Mouse (Mus musculus) intestine, embryonic 16.5 days (tissue): ENCODE measurements around the gene Dop1b. TPM values are rescaled to one million over a fixed set of nuclear protein-coding genes. Genes with fewer than 3 reads are reported as not detected.
"Not testable (repeated sequence)": the region's sequence is repeated elsewhere in the genome, so short reads cannot be mapped to it uniquely, and the experiment has no call there.

Experiments used
- ATAC-seq: fragments of 200-750 bp; cut with Nextera tagmentation; 2 replicates; pipeline ENCODE4 v1.8.0; 2017; ENCODE audit warnings: moderate TSS enrichment, moderate library complexity
- H3K27ac ChIP-seq: fragments of 300-500 bp; sonication (generic); 2 replicates; pipeline ENCODE4 v1.5.1; 2014; ENCODE audit warnings: mild to moderate bottlenecking, low read length
- H3K27me3 ChIP-seq: fragments of 300-500 bp; sonication (generic); replicated peaks from 2 replicates; pipeline ENCODE4 v1.6.1; 2014; ENCODE audit warnings: low read length, control low read depth, mixed read lengths; ENCODE audit not compliant: control insufficient read depth, insufficient read depth
- H3K36me3 ChIP-seq: fragments of 300-500 bp; sonication (generic); 2 replicates; pipeline ENCODE4 v1.6.1; 2014; ENCODE audit warnings: low read length, control low read depth; ENCODE audit not compliant: control insufficient read depth, insufficient read depth
- H3K4me1 ChIP-seq: fragments of 300-500 bp; sonication (generic); 2 replicates; pipeline ENCODE4 v1.6.1; 2014; ENCODE audit warnings: low read length, control low read depth, mixed read lengths; ENCODE audit not compliant: control insufficient read depth, insufficient read depth
- H3K4me2 ChIP-seq: fragments of 300-500 bp; sonication (generic); 2 replicates; pipeline ENCODE4 v1.6.1; 2014; ENCODE audit warnings: low read depth, low read length, control low read depth
- H3K4me3 ChIP-seq: fragments of 300-500 bp; sonication (generic); 2 replicates; pipeline ENCODE4 v1.5.1; 2014; ENCODE audit warnings: mild to moderate bottlenecking, low read length
- H3K9ac ChIP-seq: fragments of 300-500 bp; sonication (generic); 2 replicates; pipeline ENCODE4 v1.6.1; 2014; ENCODE audit warnings: low read depth, low read length
- H3K9me3 ChIP-seq: fragments of 300-500 bp; sonication (generic); 2 replicates; pipeline ENCODE4 v1.6.1; 2016; ENCODE audit warnings: low read length, control low read depth; ENCODE audit not compliant: control insufficient read depth
- WGBS: fragments of 180-500 bp; shearing (Covaris S2); extraction: QIAGEN DNeasy Blood & Tissue Kit; methylation state at CpG from one replicate; pipeline ENCODE4 v1.1.7; 2014; 5-methylcytosine and 5-hydroxymethylcytosine counted together
- polyA plus RNA-seq: library from polyadenylated mRNA; unstranded; fragments of >200 nt; fragmentation: Nextera tagmentation; extraction: Ambion mirVana; gene quantifications from 2 replicates; pipeline ENCODE4 v1.2.1, GENCODE M21; 2015

Gene Dop1b
- polyA plus RNA-seq, 1 experiment from 2014 or later = 14.4 TPM

DNA sequence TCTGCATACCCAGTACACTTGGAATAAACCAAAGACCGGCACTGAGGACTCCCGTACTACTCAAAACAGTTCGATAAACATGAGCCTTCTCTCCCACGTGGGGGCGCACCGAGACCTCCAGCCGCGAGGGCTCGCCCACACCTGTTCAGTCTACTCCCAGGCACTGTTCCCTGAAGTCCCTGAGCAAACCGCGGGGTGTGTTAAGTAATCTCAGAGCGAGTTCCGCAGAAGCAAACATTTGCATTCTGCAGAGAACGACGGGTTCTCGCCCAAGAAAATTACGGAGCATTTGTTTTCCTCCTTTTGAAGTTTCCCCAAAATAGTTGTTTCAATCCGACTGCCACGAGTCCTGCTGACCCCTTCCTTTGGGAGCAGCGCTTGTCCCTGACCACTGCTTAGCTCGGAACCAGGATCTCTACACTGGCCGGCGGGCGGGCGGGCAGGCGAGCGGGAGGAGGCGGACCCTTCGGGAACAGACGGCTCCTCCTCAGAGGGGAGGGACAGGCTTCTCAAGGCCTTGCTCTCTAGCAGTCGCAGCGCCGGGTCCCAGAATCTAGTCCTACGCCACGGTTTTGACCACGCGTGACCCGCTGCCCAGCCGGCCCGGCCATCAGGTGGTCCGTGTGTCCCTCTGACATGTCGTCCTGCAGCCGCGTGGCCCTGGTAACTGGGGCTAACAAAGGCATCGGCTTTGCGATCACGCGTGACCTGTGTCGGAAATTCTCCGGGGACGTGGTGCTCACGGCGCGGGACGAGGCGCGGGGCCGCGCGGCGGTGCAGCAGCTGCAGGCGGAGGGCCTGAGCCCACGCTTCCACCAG, 28.8 kb upstream of the Dop1b start, which contains the start of gene Cbr3:
Gene Cbr3 (plus strand): TSS at position 527 of the 819 bp plus-strand sequence.
- H3K9me3 ChIP-seq = peaks cover 2% of the 10 kb centered on the region; the same call in 1 of the 2 replicates
- peak within 1 kb of the TSS; percentile 57 for H3K4me3 ChIP-seq
- no peak within 1 kb of the TSS for H3K27ac ChIP-seq
- peak; percentile 91 for ATAC-seq
- H3K9ac ChIP-seq = peak within 1 kb of the TSS; percentile 66
- H3K27me3 ChIP-seq = peaks cover 25% of the 10 kb centered on the region
- peaks cover 19% of the 10 kb centered on the region for H3K4me1 ChIP-seq
- no peaks in the 10 kb centered on the region for H3K36me3 ChIP-seq
- WGBS = under 1% methylated on average over 63 of the region's 63 CpGs
- peak within 1 kb of the TSS; percentile 97 for H3K4me2 ChIP-seq

DNA sequence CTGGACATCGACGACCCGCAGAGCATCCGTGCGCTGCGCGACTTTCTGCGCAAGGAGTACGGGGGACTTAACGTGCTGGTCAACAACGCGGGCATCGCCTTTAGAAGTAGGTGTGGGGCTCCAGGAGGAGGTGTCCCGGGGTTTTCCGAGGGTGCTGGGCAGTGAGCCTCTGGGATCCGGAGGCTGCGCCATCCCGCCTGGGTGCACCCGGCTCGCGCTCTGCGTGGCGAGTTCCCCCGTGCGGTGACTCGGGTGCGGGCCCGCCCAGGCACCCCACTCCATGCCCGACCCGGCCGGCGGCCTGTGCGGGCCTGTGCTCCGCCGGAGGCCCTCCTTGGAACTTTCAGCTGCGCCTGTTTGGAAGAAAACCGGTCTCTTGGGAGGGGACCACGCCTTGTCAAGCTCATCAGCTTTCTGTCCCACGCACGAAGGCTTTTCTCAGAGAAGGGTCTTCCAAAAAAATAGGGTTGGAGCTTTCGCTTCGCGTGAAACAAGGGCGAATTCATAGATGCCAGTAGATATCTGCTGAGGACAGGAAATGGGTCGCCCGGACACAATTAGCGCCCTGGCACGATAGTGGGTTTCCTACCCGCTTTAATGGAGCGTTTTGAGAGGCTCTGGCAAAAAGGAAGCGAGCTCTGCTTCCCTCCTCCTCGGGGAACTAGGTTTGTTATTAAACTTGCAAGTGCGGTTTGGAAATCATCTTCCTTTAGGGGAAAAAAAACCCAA, 28.0 kb upstream of the Dop1b start:
- H3K4me1 ChIP-seq = peaks cover 19% of the 10 kb centered on the region
- H3K36me3 ChIP-seq = no peaks in the 10 kb centered on the region
- no peak overlapping the region for H3K27ac ChIP-seq
- H3K27me3 ChIP-seq = peaks cover 25% of the 10 kb centered on the region
- WGBS = 2% methylated on average over 53 of the region's 53 CpGs
- ATAC-seq = peak; percentile 19; the same call in 1 of the 2 replicates
- peak overlapping the region; percentile 57 for H3K4me3 ChIP-seq
- H3K4me2 ChIP-seq = peak overlapping the region; percentile 97
- H3K9ac ChIP-seq = peak overlapping the region; percentile 66
- H3K9me3 ChIP-seq = peaks cover 2% of the 10 kb centered on the region; the same call in 1 of the 2 replicates

DNA sequence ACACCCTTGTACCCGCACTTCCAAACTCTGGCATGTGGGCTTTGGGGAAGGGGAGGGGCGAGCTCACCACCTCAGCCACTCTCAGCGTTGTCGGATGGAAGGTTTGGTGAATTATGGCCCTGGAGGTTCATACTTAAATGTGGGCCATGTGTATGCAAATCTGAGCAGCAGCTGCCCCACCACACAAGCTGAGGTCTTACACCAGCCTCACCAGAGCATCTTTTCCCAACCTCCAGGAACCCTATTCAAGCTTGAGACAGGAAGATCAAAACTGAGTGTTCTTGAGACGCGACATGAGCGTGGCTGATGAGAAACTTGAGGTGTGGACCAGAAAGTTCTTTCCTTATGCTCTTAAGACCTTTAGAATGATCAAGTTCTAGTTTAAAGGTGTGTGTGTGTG, 27.3 kb upstream of the Dop1b start:
- peak overlapping the region; percentile 57 for H3K4me3 ChIP-seq
- no peak for ATAC-seq
- H3K27ac ChIP-seq = no peak overlapping the region
- H3K4me1 ChIP-seq = peaks cover 19% of the 10 kb centered on the region
- H3K9me3 ChIP-seq = peaks cover 2% of the 10 kb centered on the region; the same call in 1 of the 2 replicates
- H3K27me3 ChIP-seq = peaks cover 25% of the 10 kb centered on the region
- 48% methylated on average over 7 of the region's 7 CpGs for WGBS
- 0 out of 2 replicates have a peak overlapping the region, but pooled peaks have one; percentile 97 for H3K4me2 ChIP-seq
- H3K36me3 ChIP-seq = no peaks in the 10 kb centered on the region
- H3K9ac ChIP-seq = no peak overlapping the region

DNA sequence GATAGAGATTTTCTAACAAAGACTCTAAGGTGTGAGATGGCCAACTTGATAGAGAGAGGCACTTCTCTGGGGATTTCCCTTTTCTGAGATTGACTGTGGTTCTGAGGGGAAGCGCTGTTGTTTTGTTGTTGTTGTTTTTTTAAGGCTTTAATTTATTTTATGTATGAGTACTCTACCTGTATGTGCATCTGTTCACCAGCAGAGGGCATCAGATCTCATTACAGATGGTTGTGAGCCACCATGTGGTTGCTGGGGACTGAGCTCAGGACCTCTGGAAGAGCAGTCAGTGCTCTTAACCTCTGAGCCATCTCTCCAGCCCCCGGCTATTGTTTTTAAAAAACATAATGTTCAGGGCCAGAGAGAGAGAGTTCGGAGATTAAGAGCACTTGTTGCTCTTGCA, 25.9 kb upstream of the Dop1b start:
- Histone ChIP-seq H3K27me3 (peaks cover 25% of the 10 kb centered on the region), H3K4me1 (peaks cover 19% of the 10 kb centered on the region)
- H3K27ac ChIP-seq, H3K36me3 ChIP-seq, H3K9ac ChIP-seq, H3K4me3 ChIP-seq, ATAC-seq, H3K4me2 ChIP-seq, H3K9me3 ChIP-seq: not testable (repeated sequence)
- 86% methylated on average over 3 of the region's 3 CpGs for WGBS

DNA sequence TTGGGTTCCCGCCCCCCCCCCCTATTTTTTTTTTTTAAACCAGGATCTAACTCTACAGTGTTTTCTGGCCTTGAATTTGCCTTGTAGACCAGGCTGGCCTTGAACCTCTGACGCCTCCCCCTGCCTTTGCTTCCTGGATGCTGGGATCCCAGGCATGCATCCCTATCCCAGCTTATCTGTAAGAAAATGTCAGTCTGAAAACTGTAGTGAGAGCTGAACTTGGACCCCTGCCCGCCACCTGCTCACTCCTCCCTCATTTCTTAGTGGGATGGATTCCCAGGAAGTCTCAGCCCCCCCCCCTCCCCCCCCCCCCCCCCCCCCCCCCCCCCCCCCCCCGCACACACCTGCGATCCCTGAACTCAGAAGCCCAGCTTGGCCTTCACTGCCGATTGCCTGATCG, 25.3 kb upstream of the Dop1b start:
- Histone ChIP-seq H3K4me3 (peak overlapping the region; percentile 25), H3K9me3 (peaks cover 2% of the 10 kb centered on the region; the same call in 1 of the 2 replicates), H3K36me3 (no peaks in the 10 kb centered on the region), H3K4me2 (no peak overlapping the region), H3K27ac (no peak overlapping the region), H3K9ac (no peak overlapping the region), H3K4me1 (peaks cover 19% of the 10 kb centered on the region), H3K27me3 (peaks cover 25% of the 10 kb centered on the region)
- 70% methylated on average over 5 of the region's 7 CpGs for WGBS
- ATAC-seq = no peak

DNA sequence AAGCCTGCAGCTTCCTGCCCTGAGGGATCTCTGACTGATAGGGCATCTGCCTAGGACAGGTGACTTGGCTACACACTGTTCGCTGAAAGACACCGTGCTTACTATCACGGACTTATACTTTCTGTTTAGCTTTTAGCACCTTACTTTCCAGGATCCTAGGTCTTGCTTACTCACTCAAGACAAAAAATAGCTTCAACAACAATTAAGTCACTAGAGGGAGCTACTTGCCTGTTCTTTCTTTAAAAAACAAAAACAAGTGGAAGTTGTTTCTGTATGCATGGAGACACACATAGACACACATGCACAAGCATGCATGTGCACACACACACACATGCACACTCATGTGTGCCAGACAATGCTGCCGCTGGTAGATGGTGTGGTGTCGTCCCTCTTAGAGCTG, 24.8 kb upstream of the Dop1b start:
- Histone ChIP-seq H3K4me3 (peak overlapping the region; percentile 25), H3K9ac (no peak overlapping the region), H3K9me3 (peaks cover 2% of the 10 kb centered on the region; the same call in 1 of the 2 replicates), H3K27me3 (peaks cover 21% of the 10 kb centered on the region), H3K4me2 (0 out of 2 replicates have a peak overlapping the region, but pooled peaks have one; percentile 36), H3K27ac (no peak overlapping the region), H3K4me1 (peaks cover 19% of the 10 kb centered on the region), H3K36me3 (no peaks in the 10 kb centered on the region)
- no peak for ATAC-seq
- 37% methylated on average over 5 of the region's 5 CpGs for WGBS

DNA sequence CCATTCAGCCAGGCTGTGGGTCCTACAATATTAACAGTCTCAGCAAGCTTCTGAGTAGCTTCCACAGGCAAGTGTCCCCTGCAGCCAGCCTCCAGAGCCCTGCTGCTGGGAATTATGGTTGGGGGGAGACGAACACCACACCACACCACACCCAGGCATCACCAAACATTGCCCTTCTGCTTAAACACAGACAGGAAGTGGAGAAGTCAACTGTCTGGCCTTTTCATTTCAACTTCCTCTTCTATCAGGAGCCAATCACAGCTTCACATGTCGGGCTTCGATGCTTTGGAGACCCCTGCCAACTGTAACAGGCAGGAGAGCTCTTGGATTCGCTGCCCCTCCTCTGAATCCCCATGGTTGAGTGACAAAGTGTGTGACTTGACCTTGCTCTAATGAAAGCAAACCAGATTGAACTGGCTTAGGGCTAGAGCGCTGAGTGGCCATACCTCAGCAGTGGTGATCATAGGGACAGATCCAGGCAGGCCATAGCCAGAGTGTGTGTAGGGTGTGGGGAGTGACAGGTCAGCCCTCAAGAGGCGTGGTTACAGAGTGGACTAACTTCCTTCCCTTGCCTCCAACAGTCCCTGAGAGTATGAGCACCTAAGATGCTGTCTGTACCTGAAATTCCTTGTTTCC, 20.4 kb upstream of the Dop1b start:
- ATAC-seq = no peak
- Histone ChIP-seq H3K4me2 (no peak overlapping the region), H3K9ac (no peak overlapping the region), H3K4me1 (0 out of 2 replicates have a peak, but pooled peaks cover 2% of the 10 kb centered on the region), H3K9me3 (no peaks in the 10 kb centered on the region), H3K27me3 (no peaks in the 10 kb centered on the region), H3K27ac (no peak overlapping the region), H3K36me3 (no peaks in the 10 kb centered on the region), H3K4me3 (no peak overlapping the region)
- WGBS = 74% methylated on average over 6 of the region's 6 CpGs

DNA sequence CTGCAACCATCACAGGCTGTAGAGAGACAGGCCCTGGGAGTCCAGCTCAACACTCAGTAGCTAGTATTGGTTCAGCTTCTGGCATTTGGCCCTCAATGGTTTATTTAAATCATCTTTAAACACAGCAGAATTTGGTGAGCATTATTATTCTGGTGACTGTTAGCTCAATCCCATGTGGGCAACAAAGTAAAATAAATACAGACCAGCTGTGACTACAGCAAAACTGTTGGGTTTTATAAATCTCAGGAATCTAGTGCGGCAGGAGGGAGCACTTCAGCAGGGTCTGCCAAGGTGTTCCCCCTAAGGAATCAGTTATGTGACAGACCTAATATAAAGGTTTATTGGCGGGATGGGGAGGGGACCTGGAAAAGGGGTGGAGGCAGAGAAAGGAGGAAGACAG, 19.0 kb upstream of the Dop1b start:
- no peaks in the 10 kb centered on the region for H3K9me3 ChIP-seq
- H3K36me3 ChIP-seq = no peaks in the 10 kb centered on the region
- no peaks in the 10 kb centered on the region for H3K27me3 ChIP-seq
- no peaks in the 10 kb centered on the region for H3K4me1 ChIP-seq
- H3K4me2 ChIP-seq = no peak overlapping the region
- H3K9ac ChIP-seq = no peak overlapping the region
- WGBS = 61% methylated on average over 2 of the region's 2 CpGs
- no peak overlapping the region for H3K4me3 ChIP-seq
- H3K27ac ChIP-seq = no peak overlapping the region
- ATAC-seq = no peak

DNA sequence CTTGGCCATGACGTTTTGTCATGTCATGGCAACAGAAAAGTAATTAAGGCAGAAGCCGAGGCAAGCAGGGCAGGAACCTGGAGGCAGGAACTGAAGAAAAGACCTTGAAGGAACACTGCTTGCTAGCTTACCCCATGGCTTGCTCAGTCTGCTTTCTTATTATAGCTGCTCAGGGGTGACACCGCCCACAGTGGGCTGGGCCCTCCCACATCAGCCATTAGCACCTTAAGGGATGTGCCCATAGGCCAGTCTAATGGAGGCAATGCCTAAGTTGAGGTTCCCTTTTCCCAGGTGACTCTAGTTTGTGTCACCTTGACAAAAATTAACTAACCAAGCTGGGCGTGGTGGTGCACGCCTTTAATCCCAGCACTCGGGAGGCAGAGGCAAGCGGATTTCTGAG, 4.6 kb upstream of the Dop1b start:
- Histone ChIP-seq H3K27me3 (no peaks in the 10 kb centered on the region), H3K4me1 (no peaks in the 10 kb centered on the region), H3K27ac (no peak overlapping the region), H3K4me2 (no peak overlapping the region), H3K36me3 (no peaks in the 10 kb centered on the region), H3K9me3 (no peaks in the 10 kb centered on the region), H3K4me3 (no peak overlapping the region), H3K9ac (no peak overlapping the region)
- 85% methylated on average over 7 of the region's 7 CpGs for WGBS
- no peak for ATAC-seq
